Mouse (Mus musculus) erythroid progenitor cell, adult 5-6 weeks (primary cell): ENCODE results near the gene Dedd2. TPM values are rescaled to one million over a fixed set of nuclear protein-coding genes. Genes with fewer than 3 reads are reported as not detected.

Source experiments
- ATAC-seq: replicated peaks from 2 replicates; pipeline ENCODE4 v1.8.0; 2016; ENCODE audit warnings: moderate number of reproducible peaks, mild to moderate bottlenecking, moderate TSS enrichment, inconsistent platforms; ENCODE audit not compliant: poor library complexity, low FRiP score, severe bottlenecking
- total RNA-seq, 2 experiments: library from RNA; stranded (forward) in 1 of 2; stranded (reverse) in 1 of 2; fragments of 150-400 nt in 1 of 2; fragments of 186-747, 209-891 nt in 1 of 2; gene quantifications; 2 replicates each; pipeline versions ENCODE4 v1.2.3 to v1.2.4; 2015 to 2017; ENCODE audit warnings: low replicate concordance in 2 of 2

Dedd2 gene
- total RNA-seq, 2 experiments from 2014 or later, result 31.4 to 89.0 TPM

DNA sequence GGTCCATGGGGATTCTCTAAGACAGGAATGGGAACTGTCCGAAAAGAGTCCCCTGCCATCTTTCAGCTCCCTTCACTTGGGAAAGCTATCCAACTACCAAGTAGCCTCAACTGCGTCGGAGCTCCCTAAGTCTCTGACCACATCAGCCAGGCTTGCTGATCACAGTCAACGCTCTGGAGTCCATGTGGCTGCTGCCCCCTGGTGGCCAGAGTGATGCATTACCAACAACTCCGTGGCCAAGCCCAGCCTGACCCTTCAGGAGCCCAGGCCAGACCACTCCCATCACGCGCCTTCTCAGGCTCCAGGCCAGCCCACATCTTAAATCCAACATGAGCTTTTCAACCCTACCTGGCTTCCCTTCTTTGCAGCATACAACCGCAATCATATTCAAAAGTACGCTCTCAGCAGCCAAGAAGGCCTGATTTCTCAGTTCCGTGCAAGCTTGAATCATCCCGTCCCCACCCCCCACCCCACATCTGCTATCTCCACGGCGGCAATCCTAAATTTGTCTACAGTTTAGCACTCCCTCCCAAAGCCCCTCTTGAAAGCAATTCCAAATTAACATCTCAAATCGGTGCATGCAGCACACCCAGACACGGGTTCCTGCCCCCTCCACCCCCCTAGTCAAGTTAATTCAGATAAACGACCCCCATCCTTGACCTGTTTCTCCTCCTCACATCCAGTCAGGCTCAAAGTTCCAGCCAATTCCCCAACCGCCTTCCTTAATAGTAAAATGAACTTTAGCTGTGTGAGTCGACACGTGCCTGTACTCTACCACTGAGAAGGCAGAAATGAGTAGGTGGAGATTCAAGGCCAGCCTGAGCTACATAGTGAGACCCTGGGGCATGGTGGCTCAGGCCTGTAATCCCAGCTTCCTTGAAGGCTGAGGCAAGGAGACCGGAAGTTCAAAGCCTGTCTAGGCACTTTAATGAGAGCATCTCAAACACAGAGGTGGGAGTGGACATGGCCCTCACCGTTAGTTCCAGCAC, 32.5 kb downstream of the Dedd2 start:
- peak; percentile 95 for ATAC-seq

DNA sequence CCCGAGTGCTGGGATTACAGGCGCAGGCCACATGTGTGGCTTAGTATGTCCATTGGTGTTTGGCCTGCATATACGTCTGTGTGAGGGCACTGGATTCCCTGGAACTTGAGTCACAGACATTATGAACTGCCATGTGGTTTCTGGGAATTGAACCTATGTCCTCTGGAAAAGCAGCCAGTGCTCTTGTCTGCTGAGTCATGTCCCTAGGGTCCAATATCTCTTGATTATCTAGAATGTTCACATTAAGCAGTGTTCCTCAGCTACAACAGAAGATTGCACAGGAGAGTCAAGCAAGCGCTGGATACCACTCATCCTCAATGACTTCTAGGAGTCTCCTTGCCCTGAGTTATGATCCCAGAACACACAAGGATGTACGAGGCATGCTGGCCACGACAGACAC, 36.3 kb downstream of the Dedd2 start:
- ATAC-seq, result no peak

DNA sequence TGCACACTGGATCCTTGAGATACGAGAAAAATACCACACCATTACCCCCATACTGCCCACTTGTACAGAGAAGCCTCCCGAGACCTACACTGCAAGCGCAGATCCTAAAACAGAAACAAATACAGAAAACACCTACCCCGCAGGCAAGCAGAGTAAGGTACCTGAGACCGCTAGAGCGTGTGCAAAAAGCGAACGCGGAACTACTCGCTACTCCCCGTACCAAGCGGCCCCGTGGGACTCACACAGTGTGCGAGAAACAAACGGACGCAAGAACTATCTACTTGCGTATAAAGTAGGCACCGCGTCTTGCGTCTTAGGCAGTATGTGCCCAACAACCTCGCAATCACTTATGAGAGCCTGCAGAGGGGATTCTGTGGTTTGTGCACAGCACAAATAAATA, 38.6 kb downstream of the Dedd2 start:
- ATAC-seq, result peak; percentile 9; the same call in 1 of the 2 replicates

DNA sequence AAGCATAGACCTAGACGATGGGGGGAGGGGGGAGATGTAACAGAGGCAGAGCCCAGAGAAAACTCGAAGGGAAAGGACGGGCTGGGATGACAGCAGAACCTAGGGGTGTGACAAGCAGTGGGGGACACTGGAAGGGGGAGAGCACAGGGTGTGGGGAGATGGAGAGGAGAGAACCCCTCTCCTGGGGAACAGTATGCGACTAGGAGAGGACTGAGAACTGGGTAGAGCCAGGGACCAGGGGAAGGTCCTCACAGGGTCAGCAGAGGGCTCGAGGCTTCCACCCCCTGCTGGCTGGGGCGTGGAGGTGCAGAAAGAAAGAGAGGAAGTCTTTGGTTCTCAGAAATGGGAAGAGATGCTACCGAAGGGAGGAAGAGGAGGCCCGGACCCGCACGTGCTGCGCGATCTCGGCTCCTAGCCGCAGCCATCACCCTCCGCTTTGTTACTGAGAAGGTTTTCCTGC, 39.1 kb downstream of the Dedd2 start:
- ATAC-seq, result peak; percentile 81

DNA sequence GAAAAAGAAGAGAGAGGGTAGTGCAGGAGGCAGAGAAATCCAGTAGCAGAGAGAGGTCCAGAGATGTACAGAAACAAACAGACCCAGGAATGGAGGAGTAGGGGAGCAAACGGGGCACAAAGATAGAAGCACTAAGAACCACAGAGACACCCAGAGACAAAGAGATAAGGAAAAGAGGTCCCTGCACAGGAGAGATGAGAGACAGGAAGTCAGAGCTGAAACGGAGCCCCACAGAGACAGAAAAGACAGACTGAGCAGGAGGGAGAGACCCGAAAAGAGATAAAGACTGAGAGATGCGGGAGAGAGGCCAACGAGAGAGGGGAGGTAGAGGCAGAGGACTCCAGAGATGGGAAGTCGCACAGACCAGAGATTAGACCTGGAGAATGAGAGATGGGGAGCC, 39.9 kb downstream of the Dedd2 start:
- ATAC-seq, result no peak

DNA sequence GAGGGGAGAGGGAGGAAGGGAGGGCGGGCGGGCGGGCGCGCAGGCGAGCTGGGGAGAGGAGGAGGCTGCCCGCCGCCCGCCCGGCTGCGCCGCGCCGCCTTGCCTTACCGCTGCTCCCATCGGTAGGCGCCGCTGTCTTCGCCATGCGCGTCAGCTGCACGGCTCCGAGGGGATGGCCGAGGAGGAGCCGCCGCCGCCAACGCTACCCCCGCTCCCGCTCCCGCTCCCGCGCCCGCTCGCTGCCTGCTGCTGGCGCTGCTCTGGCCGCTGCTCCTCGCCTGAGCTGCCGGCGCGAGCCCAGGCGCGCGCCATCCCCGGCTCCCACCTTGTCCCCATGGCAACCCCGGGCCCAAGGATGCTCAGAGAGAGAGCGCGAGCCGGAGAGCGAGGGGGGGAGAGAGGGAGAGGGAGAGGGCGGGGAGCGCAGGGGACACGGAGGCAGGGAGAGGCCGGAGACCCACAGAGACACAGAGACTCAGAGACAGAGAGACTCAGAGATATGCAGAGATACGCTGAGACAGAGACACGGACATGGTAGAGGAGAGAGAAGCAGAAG, 40.7 kb downstream of the Dedd2 start, which contains the start of gene Pou2f2:
Gene Pou2f2, minus strand, starts transcription at position 121 of the 556 bp plus-strand sequence.
- no peak for ATAC-seq

DNA sequence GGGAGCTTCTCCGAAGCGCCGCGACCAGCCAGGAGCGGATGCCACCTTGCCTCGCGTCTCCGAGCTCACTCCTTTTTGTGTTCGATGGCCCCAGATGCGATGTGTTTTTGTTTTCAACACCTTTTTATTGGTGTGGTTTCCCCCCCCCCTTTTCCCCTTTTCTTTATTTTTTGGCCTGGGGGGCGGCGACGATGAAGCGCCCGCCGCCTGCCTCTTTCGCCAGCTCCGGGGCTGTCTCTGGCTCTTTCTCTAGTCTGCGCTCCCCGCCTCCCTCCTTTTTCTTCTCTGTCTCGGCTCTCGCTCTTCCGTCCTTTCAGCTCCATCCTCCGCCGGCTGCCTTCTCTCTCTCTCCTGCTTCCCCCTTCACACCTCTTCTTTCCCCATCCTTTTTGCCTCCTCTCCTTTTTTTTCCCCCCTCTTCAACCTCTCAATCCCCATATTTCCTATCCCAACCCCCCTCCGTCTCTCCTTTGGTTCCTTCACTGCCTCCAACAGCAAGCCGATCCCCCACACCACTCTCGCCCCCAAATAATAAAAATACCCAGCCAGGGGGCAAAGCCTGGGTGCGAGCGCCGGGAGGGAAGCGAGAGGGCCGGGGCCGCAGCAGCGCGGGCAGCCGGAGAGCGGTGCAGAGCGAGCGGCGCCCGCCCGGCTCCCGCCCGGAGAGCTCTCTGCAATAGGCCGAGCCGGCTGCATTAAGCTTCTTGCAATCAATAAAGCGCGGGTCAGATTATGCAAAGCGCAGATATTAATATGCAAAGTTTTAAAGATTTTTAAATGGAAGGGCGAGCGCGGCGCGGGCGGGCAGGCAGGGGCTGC, 41.4 kb downstream of the Dedd2 start:
- no peak for ATAC-seq

DNA sequence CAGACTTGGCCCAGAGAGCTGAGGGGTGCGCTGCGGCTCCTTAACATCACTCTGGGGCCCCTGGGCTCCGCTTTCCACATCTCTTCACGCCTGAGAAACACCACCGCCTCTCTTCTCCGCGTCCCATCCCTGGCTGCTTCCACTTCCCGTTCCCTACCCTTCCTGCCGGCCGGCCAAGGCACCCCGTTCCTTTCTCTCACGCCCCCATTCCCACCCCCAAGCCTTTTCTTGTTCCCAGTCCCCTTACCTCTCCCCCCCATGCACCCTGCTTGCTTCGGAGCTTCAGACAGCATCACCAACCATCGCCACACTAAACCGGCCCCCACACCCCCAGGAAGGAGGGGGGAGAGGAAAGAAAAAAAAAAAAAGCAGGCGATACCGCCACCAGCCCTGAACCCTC, 42.1 kb downstream of the Dedd2 start:
- no peak for ATAC-seq

DNA sequence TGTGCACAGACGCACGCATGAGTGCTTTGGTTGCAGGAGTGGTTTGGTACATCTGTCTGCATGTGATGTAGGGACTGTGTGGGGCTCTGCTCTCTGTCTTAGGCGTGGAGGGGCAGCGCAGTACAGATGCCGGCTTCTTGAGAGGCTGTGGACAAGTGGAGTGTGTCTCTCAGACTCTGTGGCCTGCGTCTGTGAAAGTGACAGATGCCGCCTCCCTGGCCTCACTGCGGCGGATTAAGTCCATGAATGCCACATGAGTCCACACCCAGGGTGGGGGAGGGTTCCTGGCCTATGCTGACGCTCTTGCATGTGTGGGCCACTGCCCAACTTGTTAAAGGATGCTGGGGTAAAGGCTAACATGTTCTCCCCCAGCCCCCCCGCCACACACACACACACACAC, 46.1 kb downstream of the Dedd2 start:
- no peak for ATAC-seq

DNA sequence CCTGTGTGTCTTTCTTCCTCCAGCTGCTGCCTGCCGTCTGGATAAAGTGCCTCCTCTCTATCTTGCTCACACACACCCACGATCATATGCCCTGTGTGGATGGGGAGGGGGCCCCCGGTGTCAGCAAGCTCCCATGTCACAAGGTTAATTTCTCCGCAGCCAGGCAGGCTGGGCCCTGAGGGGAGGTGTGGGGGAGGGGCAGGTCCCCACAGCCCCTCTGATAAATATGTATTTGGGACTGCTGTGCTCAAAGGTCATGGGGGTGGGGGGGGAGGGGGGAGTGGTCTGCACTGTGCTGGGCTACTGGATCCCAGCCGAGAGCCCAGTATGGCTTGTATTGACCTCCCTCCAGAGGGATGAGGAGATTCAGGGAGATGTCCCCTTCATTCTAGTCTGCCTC, 47.7 kb downstream of the Dedd2 start:
- ATAC-seq, result no peak

DNA sequence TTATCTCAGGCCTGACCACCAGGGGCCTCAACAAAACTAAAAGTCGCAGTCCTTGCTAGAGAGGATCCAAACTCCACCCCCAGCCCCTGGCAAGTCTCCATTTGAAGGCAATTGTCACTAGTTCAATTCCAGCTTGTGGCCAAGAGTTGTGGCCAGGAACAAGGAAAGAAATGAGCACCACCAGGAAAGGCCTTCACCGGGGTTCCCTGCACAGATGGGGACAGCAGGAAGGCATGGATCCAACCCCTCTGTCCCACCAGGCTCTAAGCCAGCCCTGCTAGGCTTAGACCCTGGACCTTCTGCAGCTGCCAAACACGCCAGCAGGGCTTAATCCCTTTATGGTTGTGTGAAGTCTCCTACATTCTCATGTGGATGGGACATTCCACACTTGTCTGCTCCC, 49.8 kb downstream of the Dedd2 start:
- ATAC-seq, result no peak

DNA sequence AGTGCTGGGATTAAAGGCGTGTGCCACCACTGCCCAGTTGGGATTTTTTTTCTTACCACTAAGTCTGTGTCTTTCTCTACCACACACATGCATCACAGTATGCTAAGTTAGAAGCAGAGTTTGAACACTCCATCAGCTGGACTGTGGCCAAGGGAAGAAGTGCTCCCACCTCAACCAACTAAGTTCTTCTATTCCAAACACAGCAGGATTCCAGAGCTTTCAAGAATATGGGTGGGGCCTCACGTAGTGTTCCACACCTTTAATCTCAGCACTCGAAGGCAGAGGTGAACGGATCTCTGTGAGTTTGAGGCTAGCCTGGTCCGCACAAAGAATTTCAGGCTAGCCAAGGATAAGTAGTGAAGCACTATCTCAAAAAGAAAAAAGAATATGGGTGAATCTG, 54.3 kb downstream of the Dedd2 start:
- no peak for ATAC-seq

DNA sequence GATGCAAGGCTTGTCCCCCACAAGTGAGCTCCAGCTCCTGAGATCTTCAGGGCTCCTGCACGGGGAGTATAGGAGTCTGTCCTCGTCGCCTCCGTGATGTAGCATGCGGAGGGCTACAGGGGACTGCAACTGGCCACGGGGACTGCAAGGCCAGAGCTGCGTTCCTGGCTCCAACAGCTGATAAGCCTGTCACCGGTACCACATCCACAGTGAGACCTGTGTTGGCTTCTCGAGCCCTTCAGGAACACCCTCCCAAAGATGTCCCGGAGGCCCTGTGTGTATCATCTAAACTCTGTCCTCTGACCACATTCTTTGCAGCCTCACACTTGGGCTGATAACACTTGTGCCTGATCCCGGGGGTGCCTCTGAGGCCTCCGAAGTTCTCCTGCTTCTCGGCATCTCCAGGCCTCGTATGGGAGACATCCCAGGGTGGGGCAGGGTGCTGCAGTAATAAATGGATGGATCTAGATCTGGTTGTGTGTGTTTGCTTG, 64.2 kb downstream of the Dedd2 start:
- ATAC-seq, result peak; percentile 46

DNA sequence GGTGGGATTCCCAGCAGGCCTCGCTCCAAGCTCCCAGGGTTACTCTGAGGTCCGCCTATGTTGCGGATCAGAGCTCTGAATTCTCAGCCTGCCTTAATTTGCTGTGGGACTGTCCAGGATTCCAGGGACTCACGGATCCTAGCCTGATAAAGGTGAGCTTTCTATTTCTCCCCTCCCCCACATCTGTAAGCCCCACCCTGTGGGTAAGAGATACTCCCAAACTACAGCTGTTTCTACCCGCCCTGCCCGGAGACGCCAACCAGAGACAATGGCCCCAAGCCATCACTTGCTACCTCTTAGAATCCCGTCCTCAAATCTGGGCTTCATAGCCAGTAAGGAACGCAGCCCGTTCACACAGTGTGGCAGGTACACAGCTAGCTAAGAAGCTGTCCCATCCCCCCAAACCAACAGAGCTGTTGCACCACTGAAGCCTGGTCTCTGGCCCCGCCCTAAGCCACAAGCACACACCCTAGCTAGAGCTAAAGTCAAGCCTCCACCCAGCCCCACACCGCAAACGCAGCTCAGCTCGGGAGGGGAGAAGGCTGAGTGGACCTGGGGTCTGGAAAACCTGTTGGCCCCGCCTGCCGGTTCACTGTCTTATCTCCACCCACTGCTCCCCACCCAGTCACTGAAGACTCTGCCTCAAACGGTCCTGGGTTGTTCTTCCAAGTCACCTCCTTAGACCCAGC, 64.8 kb downstream of the Dedd2 start:
- ATAC-seq, result peak; percentile 85

DNA sequence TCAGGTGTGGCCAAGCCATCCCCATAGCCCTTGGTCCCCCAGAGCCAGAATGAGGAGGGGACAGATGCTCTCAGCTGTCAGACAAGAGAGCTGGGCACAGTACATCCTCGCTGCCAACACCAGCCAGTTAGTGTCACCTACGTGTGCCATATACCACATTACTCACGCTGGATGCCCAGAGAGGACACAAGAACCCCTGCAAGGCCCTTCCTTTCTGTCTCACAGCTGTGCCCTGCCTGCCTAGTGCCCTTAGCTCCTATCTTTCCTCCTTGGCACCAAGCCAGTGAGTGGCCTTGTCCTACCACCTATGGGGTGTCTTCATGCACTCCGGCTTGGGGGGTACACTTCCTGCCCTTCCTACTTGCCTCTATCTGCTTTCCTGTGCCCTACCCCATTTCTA, 65.8 kb downstream of the Dedd2 start:
- peak; percentile 35 for ATAC-seq

DNA sequence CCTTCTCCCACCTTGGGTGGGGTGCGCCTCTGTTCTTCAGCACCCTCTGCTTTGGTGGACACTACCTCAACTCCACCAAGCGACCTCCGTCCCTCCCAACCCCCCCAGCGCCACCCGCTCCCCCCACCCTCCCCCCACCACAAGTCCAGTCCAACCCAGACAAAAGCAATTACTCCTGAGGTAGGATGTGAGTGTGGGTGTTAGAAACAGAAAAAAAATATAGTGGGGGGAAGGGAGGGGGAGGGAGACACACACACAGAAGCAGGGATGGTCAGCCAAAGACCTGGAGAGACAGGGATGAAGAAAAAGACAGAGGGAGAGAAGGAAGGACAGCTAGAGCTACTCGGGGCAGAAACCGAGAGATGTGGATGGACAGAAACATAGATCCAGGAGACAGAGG, 66.6 kb downstream of the Dedd2 start:
- ATAC-seq, result no peak

DNA sequence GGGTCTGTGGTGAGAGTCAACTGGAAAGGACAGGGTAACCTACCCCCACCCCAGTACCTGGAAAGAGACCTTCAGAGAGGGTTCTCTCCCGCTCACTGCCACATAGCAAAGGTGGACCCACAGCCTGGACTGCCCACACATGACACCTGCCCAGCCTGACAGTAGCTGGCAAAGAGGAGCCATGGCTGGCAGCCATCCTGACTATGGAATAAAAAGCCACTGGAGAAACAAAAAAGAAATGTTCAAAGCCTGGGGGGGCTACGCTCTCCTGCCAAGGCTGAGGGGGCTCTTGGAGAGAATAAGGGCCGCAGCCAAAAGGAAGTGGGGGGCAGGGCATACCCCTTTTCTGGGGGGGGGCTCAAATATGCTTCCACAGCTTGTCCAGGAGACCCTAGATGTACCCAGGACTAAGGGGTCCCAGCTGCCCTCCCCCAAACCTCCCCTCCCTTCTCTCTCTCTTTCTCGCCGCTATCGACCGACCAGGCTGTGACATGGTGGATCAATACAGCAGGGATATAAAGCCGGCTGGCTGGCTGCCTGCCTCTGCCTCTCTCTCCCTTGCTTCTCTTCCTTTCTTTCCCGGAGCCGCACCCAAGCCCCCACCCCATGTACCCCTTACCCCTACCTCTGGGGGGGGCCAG, 68.4 kb downstream of the Dedd2 start:
- no peak for ATAC-seq

DNA sequence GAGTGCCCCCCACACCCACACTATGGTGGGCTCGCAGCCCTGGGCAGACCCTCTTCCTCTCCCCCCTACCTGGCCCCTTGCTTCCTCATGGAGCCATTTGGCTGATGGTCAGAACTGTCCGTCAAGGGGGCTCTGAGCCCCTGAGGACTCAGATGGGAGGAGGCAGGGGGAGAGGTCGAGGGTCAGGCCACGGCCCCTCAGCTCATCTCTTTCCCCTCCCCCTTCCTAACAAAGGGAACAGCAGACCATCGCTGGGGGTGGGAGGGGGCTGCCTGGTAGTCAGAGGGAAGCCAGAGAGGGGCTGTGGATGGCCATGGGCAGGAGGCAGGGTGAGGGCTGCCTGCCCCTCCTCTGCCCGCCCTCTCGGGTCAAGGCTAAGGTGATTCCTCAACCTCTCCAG, 69.4 kb downstream of the Dedd2 start:
- no peak for ATAC-seq

DNA sequence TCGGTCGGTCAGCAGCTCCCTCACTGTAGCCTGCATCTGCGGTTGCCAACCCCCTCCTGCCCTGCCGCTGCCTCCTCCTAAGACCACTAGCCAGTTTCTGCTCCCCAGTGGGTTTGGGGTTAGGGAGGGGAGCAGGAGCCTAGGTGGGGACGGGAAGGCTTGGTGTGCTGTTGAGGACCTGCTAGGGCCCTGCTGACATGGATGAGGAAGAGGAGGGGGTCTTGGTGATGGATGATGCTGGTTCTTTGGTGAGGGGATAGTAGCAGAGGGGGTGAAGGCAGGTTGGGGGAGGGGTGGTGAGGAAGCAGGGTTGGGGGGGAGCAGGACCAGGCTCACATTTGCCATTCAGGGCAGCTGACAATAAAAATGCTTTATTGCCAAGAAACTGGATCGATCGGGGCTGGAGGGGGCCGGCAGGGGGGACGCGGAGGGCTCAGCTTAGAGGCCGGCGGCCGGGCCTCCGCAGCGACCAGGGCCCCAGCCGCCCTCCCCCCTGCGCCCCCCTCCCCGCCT, 70.2 kb downstream of the Dedd2 start:
- no peak for ATAC-seq
